In the genomic region with DNA sequence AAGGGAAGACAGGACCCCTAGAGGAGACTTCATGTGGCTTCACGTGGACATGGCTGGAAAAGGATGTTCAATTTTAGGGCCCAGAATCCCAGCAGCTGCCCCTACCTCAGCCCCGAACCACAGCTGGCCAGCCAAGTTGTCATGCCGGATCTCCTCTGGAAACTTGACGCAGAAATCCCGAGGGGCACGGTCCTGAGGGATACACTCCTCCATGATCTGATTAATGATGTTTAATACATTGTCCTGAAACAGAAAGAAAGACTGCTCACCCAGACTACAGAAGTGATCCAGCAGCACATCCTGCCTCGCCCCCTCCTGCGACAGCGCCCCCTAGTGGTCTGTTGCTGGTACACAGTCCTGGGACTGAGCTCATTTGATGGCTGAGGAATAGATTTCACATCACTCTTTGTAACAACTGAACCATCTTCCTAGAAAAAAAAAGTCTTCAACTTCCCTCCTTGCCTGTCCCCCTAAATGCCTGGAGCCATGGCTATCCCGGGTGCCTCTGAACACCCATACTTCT, we compare ENCODE assay signal across 8 mouse cellular contexts. TPM values are rescaled to one million over a fixed set of nuclear protein-coding genes. Genes with fewer than 3 reads are reported as not detected.
DNase-seq lines count a peak whose midpoint lies in the region; ATAC-seq and TF ChIP-seq lines count a peak whose summit lies in the region.

No protein-coding gene starts in this region.

- no peaks in the 10 kb centered on the region for H3K4me1 ChIP-seq in hindbrain, embryonic 10.5 days (replicated peaks)
- H3K4me1 ChIP-seq in hindbrain, embryonic 12.5 days: no peaks in the 10 kb centered on the region
- no peaks in the 10 kb centered on the region for H3K4me1 ChIP-seq in midbrain, postnatal 0 days (ENCODE audit: insufficient read depth, low read length)

- H3K27me3 ChIP-seq in hindbrain, embryonic 10.5 days (ENCODE audit: insufficient read depth, poor library complexity, severe bottlenecking): no peaks in the 10 kb centered on the region
- no peaks in the 10 kb centered on the region for H3K27me3 ChIP-seq in hindbrain, embryonic 12.5 days
- peaks cover 32% of the 10 kb centered on the region for H3K27me3 ChIP-seq in C2C12 (ENCODE audit: control insufficient read depth, insufficient read depth, insufficient read length)
- H3K27me3 ChIP-seq in midbrain, postnatal 0 days (ENCODE audit: insufficient read depth, low read length): no peaks in the 10 kb centered on the region

- no peak overlapping the region for H3ac ChIP-seq in C2C12 (ENCODE audit: control insufficient read depth, insufficient read length, low read depth)

- H3K79me2 ChIP-seq in C2C12 (ENCODE audit: control insufficient read depth, insufficient read depth): no peaks in the 10 kb centered on the region

- no peaks in the 10 kb centered on the region for H3K9me3 ChIP-seq in hindbrain, embryonic 10.5 days
- H3K9me3 ChIP-seq in hindbrain, embryonic 12.5 days (replicated peaks): no peaks in the 10 kb centered on the region
- H3K9me3 ChIP-seq in midbrain, postnatal 0 days (ENCODE audit: low read length): no peaks in the 10 kb centered on the region

- H3K9ac ChIP-seq in hindbrain, embryonic 12.5 days: no peak overlapping the region
- H3K9ac ChIP-seq in midbrain, postnatal 0 days (replicated peaks; ENCODE audit: low read length, poor library complexity, severe bottlenecking): no peak overlapping the region

- no peak for ATAC-seq in hindbrain, embryonic 12.5 days (ENCODE audit: low FRiP score)
- ATAC-seq in midbrain, postnatal 0 days (ENCODE audit: low FRiP score): no peak
- no peak for ATAC-seq in cerebellum, adult (ENCODE audit: insufficient number of reproducible peaks, low FRiP score, low TSS enrichment)

- no peaks in the 10 kb centered on the region for H3K36me3 ChIP-seq in hindbrain, embryonic 10.5 days
- H3K36me3 ChIP-seq in hindbrain, embryonic 12.5 days: no peaks in the 10 kb centered on the region
- no peaks in the 10 kb centered on the region for H3K36me3 ChIP-seq in C2C12 (ENCODE audit: control insufficient read depth, insufficient read depth)
- H3K36me3 ChIP-seq in midbrain, postnatal 0 days (ENCODE audit: insufficient read depth, low read length): peaks cover 6% of the 10 kb centered on the region; the same call in 1 of the 2 replicates

- no peak overlapping the region for H3K4me3 ChIP-seq in hindbrain, embryonic 10.5 days
- no peak overlapping the region for H3K4me3 ChIP-seq in hindbrain, embryonic 12.5 days
- no peak overlapping the region for H3K4me3 ChIP-seq in C2C12 (ENCODE audit: insufficient read depth, poor library complexity, severe bottlenecking)
- H3K4me3 ChIP-seq in midbrain, postnatal 0 days (ENCODE audit: low read depth, low read length): no peak overlapping the region

- no peak overlapping the region for H3K27ac ChIP-seq in hindbrain, embryonic 10.5 days
- no peak overlapping the region for H3K27ac ChIP-seq in hindbrain, embryonic 12.5 days
- no peak overlapping the region for H3K27ac ChIP-seq in midbrain, postnatal 0 days (ENCODE audit: low read depth, low read length)

- WGBS in hindbrain, embryonic 10.5 days: 55% methylated on average over 10 of the region's 10 CpGs
- WGBS in hindbrain, embryonic 12.5 days: 53% methylated on average over 10 of the region's 10 CpGs
- WGBS in midbrain, postnatal 0 days: 55% methylated on average over 10 of the region's 10 CpGs

- H3K4me2 ChIP-seq in hindbrain, embryonic 12.5 days (replicated peaks): no peak overlapping the region
- no peak overlapping the region for H3K4me2 ChIP-seq in midbrain, postnatal 0 days (ENCODE audit: low read depth, low read length, poor library complexity, severe bottlenecking)

- no peaks in the 10 kb centered on the region for H3K79me3 ChIP-seq in C2C12 (ENCODE audit: low read depth)

- intact Hi-C loops in heart, postnatal 14 days (cut with DNase I): loop anchor here (2.0 kb wide), 1 partner anchor 25 kb away; no protein-coding TSS in a partner anchor

- peak; percentile 33 for DNase-seq in hindbrain, embryonic 10.5 days (ENCODE audit: low spot score)
- peak; percentile 69 for DNase-seq in T-cell, adult 2 months (ENCODE audit: low spot score)
- peak; percentile 39 to 68 for DNase-seq in heart, postnatal 14 days
- DNase-seq in midbrain, postnatal 0 days (ENCODE audit: low spot score): no peak
- DNase-seq in layer of hippocampus, postnatal 14 days (ENCODE audit: low spot score in 2 of 2): no peak

- TF ChIP-seq CTCF in C2C12 (IDR thresholded peaks at IDR 0.05; ENCODE audit: control insufficient read depth, insufficient read depth, insufficient read length): peak; percentile 29
- TF ChIP-seq CTCF in midbrain, postnatal 0 days (IDR thresholded peaks at IDR 0.05): peak; percentile 69

TF ChIP-seq in C2C12, 6 proteins besides CTCF, POLR2A, EP300 and RAD21:
- no peak for TF ChIP-seq MAX (IDR thresholded peaks at IDR 0.05)
- no peak for TF ChIP-seq MYOG (IDR thresholded peaks at IDR 0.05; ENCODE audit: control insufficient read depth, extremely low read depth, insufficient read length)
- TF ChIP-seq MYOD1 (IDR thresholded peaks at IDR 0.05; ENCODE audit: control insufficient read depth, insufficient read length, low read depth): no peak
- TF ChIP-seq USF1 (IDR thresholded peaks at IDR 0.05; ENCODE audit: low read depth): no peak
- TF ChIP-seq FOSL1 (IDR thresholded peaks at IDR 0.05; ENCODE audit: insufficient read depth, low read length, poor library complexity, severe bottlenecking): no peak
- TF ChIP-seq CEBPB (IDR thresholded peaks at IDR 0.05; ENCODE audit: low read depth): no peak

RNA-seq across cellular contexts. Expression of gene Mxd4, which starts 48.4 kb away (rescaled TPM):
- 21.6 and 26.3 TPM in 2 replicates for polyA plus RNA-seq in hindbrain, embryonic 10.5 days (2016; fragmentation: Nextera tagmentation; extraction: Ambion mirVana)
- 33.2 and 36.5 TPM in 2 replicates for polyA plus RNA-seq in hindbrain, embryonic 12.5 days (2016; fragmentation: Nextera tagmentation; extraction: Ambion mirVana)
- 15.3 TPM for polyA plus RNA-seq in C2C12 (2012; fragmentation: generic; extraction: Trizol)
- total RNA-seq in heart, postnatal 14 days (2021): 100 to 1,000 TPM; 127 to 129 TPM
- total RNA-seq in midbrain, postnatal 0 days (2014; rRNA removed): 87.3 and 90.2 TPM in 2 replicates
- polyA plus RNA-seq in midbrain, postnatal 0 days (2015; fragmentation: Nextera tagmentation; extraction: Ambion mirVana): 16.7 and 18.7 TPM in 2 replicates
- 10 to 100 TPM; 79.2 to 89.4 TPM for total RNA-seq in layer of hippocampus, postnatal 14 days (2021)

RNA-seq across cellular contexts. Expression of gene Zfyve28, which starts 52.3 kb away (rescaled TPM):
- 1.3 and 2.0 TPM in 2 replicates for polyA plus RNA-seq in hindbrain, embryonic 10.5 days (2016; fragmentation: Nextera tagmentation; extraction: Ambion mirVana)
- 2.9 and 4.1 TPM in 2 replicates for polyA plus RNA-seq in hindbrain, embryonic 12.5 days (2016; fragmentation: Nextera tagmentation; extraction: Ambion mirVana)
- polyA plus RNA-seq in C2C12 (2012; fragmentation: generic; extraction: Trizol): 0.09 TPM
- total RNA-seq in heart, postnatal 14 days (2021): 1 to 10 TPM in 1 of 2 experiments, under 1 TPM in 1; 0.41 to 1.0 TPM
- 6.1 and 10.0 TPM in 2 replicates for total RNA-seq in midbrain, postnatal 0 days (2014; rRNA removed)
- 2.9 and 3.0 TPM in 2 replicates for polyA plus RNA-seq in midbrain, postnatal 0 days (2015; fragmentation: Nextera tagmentation; extraction: Ambion mirVana)
- 10 to 100 TPM; 26.4 to 26.6 TPM for total RNA-seq in layer of hippocampus, postnatal 14 days (2021)

RNA-seq across cellular contexts. Expression of gene Cfap99, which starts 52.4 kb away (rescaled TPM):
- polyA plus RNA-seq in hindbrain, embryonic 10.5 days (2016; fragmentation: Nextera tagmentation; extraction: Ambion mirVana): not detected in 2 replicates
- polyA plus RNA-seq in hindbrain, embryonic 12.5 days (2016; fragmentation: Nextera tagmentation; extraction: Ambion mirVana): 0.09 and 0.25 TPM in 2 replicates
- polyA plus RNA-seq in C2C12 (2012; fragmentation: generic; extraction: Trizol): not detected
- total RNA-seq in heart, postnatal 14 days (2021): not detected
- total RNA-seq in midbrain, postnatal 0 days (2014; rRNA removed): 0.24 and 2.1 TPM in 2 replicates
- 0.12 and 0.37 TPM in 2 replicates for polyA plus RNA-seq in midbrain, postnatal 0 days (2015; fragmentation: Nextera tagmentation; extraction: Ambion mirVana)
- total RNA-seq in layer of hippocampus, postnatal 14 days (2021): under 1 TPM; 0.39 to 0.41 TPM

Comparison
In these comparisons a context has a peak if more than half of its experiments do, and no peak if none do; other contexts are left out.
1. DNase-seq: peak in hindbrain, embryonic 10.5 days (single experiment), T-cell, adult 2 months (single experiment) and heart, postnatal 14 days (2 of 2); none in midbrain, postnatal 0 days (single experiment) and layer of hippocampus, postnatal 14 days (0 of 2).